8 mouse cellular contexts compared by ENCODE assay signal in the genomic region with DNA sequence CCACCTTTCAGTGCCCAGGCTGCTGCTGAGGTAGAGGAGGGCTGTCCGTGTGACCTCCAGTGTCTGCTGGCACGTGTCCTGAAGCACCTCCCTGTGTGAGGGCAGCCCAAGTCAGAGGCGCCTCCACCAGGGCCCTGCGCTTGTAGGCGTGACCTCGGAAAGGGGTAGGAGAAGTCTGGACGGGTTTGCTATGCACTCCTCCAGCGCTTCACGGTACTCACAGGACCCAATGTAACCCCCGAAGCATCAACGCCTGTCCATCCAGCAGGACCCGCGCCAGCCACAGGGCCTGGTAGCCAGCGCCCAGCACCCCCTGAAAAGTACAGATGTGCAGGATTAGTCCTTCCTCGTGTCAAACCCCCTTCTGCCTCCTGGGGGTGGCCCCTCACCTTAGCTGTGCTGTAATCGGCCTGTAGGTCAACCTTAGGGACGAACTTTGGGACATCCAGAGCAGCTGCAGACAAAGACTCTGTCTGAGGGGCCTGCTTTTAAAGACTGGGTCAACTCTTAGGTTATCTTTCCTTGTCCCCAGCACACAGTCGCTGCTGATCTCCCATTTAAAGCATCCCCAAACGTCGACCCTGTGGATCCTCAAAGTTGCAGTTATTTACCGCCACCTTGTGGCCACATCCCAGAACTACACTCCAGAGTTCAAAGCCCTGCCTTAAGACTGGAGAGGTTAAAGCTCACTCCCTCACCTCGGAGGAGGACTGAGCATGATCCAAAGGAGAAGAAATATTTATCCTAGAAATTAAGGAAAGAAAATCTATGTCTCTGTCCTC. TPM values are rescaled to one million over a fixed set of nuclear protein-coding genes. Genes with fewer than 3 reads are reported as not detected.
DNase-seq lines count a peak whose midpoint lies in the region; ATAC-seq and TF ChIP-seq lines count a peak whose summit lies in the region.

No protein-coding gene starts in this region.

- intact Hi-C loops in left cerebral cortex, postnatal 36 days (cut with DNase I), result loop anchor here (5.0 kb wide), 2 partner anchors 393 to 473 kb away; no protein-coding TSS in a partner anchor

- peak; percentile 46 to 65 for DNase-seq in urinary bladder, adult 18-20 months (ENCODE audit: low spot score in 2 of 2)
- DNase-seq in urinary bladder, postnatal 10 days (ENCODE audit: low spot score), result no peak
- peak; percentile 69 for DNase-seq in gastrocnemius, postnatal 10 days
- peak; percentile 60 for DNase-seq in kidney, adult 11 months
- peak; percentile 49 to 72 for DNase-seq in left cerebral cortex, postnatal 36 days (ENCODE audit: low spot score in 2 of 2)
- peak; percentile 41 to 62 for DNase-seq in spleen, adult 2 months (ENCODE audit: low read depth in 1 of 2, low spot score in 2 of 2)

- no peak overlapping the region for H3K27ac ChIP-seq in midbrain, embryonic 13.5 days
- no peak overlapping the region for H3K27ac ChIP-seq in spleen, adult 2 months (ENCODE audit: insufficient read depth, low read length)

- H3K36me3 ChIP-seq in midbrain, embryonic 13.5 days, result no peaks in the 10 kb centered on the region
- H3K36me3 ChIP-seq in spleen, adult 2 months (ENCODE audit: control insufficient read depth, insufficient read depth, low read length), result peaks cover 1% of the 10 kb centered on the region

- peak overlapping the region; percentile 22; the same call in 1 of the 2 replicates for H3K4me2 ChIP-seq in midbrain, embryonic 13.5 days (replicated peaks)

- WGBS in midbrain, embryonic 13.5 days, result 30% methylated on average over 22 of the region's 22 CpGs
- 66% methylated on average over 22 of the region's 22 CpGs for WGBS in spleen, adult 2 months

- no peaks in the 10 kb centered on the region for H3K9me3 ChIP-seq in midbrain, embryonic 13.5 days

- H3K27me3 ChIP-seq in midbrain, embryonic 13.5 days, result no peaks in the 10 kb centered on the region
- no peaks in the 10 kb centered on the region for H3K27me3 ChIP-seq in spleen, adult 2 months (ENCODE audit: control insufficient read depth, insufficient read depth, low read length)

- TF ChIP-seq CTCF in spleen, adult 2 months (IDR thresholded peaks at IDR 0.05; ENCODE audit: extremely low read depth, insufficient read depth, insufficient read length, insufficient replicate concordance), result peak; percentile 68; the same call in 1 of the 2 replicates

- H3K4me1 ChIP-seq in midbrain, embryonic 13.5 days (replicated peaks), result 0 out of 2 replicates have a peak, but pooled peaks cover 3% of the 10 kb centered on the region
- no peaks in the 10 kb centered on the region for H3K4me1 ChIP-seq in spleen, adult 2 months (ENCODE audit: control insufficient read depth, insufficient read depth, insufficient read length)

- peak; percentile 85 for ATAC-seq in common myeloid progenitor, adult 5-6 weeks (replicated peaks; ENCODE audit: low read depth, poor library complexity, severe bottlenecking)
- peak; percentile 75 for ATAC-seq in midbrain, embryonic 13.5 days

- no peak overlapping the region for H3K4me3 ChIP-seq in midbrain, embryonic 13.5 days (replicated peaks)
- no peak overlapping the region for H3K4me3 ChIP-seq in spleen, adult 2 months (ENCODE audit: extremely low read depth, insufficient read depth, insufficient read length)

- TF ChIP-seq POLR2A in spleen, adult 2 months (IDR thresholded peaks at IDR 0.05; ENCODE audit: low read depth, low read length), result no peak

- H3K9ac ChIP-seq in midbrain, embryonic 13.5 days (replicated peaks), result 0 out of 2 replicates have a peak overlapping the region, but pooled peaks have one; percentile 37

RNA-seq across cellular contexts. Expression of a gene that starts 9.4 kb away (rescaled TPM):
- 7.2 and 7.3 TPM in 2 replicates for total RNA-seq in common myeloid progenitor, adult 5-6 weeks (2017)
- total RNA-seq in gastrocnemius, postnatal 10 days (2021), result 1 to 10 TPM; 2.8 to 3.6 TPM
- total RNA-seq in left cerebral cortex, postnatal 36 days (2021), result 1 to 10 TPM in 1 of 2 experiments, under 1 TPM in 1; 0.69 to 2.5 TPM
- polyA plus RNA-seq in midbrain, embryonic 13.5 days (2015; fragmentation: Nextera tagmentation; extraction: Ambion mirVana), result 0.72 and 0.73 TPM in 2 replicates
- polyA plus RNA-seq in spleen, adult 2 months (2012; rRNA removed), result 42.8 and 51.0 TPM in 2 replicates

RNA-seq across cellular contexts. Expression of a gene that starts 24.9 kb away (rescaled TPM):
- total RNA-seq in common myeloid progenitor, adult 5-6 weeks (2017), result 48.2 and 49.4 TPM in 2 replicates
- 1 to 10 TPM; 3.1 to 4.3 TPM for total RNA-seq in gastrocnemius, postnatal 10 days (2021)
- 10 to 100 TPM; 24.6 to 31.7 TPM for total RNA-seq in left cerebral cortex, postnatal 36 days (2021)
- 1.7 and 1.9 TPM in 2 replicates for polyA plus RNA-seq in midbrain, embryonic 13.5 days (2015; fragmentation: Nextera tagmentation; extraction: Ambion mirVana)
- 37.3 and 40.4 TPM in 2 replicates for polyA plus RNA-seq in spleen, adult 2 months (2012; rRNA removed)
